Mouse (Mus musculus) CH12.LX (cell line): ENCODE measurements around the gene Ret.

ENCODE experiments used
- CHD2 ChIP-seq: IDR thresholded peaks from 2 replicates; pipeline ENCODE4 v1.6.1; 2011; ENCODE audit warnings: low read length, improper control_type of control experiment
- JUND ChIP-seq: conservative IDR thresholded peaks from 2 replicates; pipeline ENCODE4 v1.6.1; 2011; ENCODE audit warnings: low read depth, low read length, improper control_type of control experiment

- TF ChIP-seq JUND (no peak), CHD2 (no peak)
Observed at GRCm38 (mm10) chr6:118127827-118128487, 69.6 kb downstream of the Ret start.
